Mouse (Mus musculus): Measurements from ENCODE around the gene Mecom.

- TF ChIP-seq CTCF (IDR thresholded peaks at IDR 0.05; ENCODE audit: borderline replicate concordance, insufficient read depth, low read length) (no peak), POLR2A (IDR thresholded peaks at IDR 0.05; ENCODE audit: low read depth, low read length) (no peak)
These were observed 333.2 kb downstream of the Mecom start for GRCm38 (mm10) chr3:30214607-30215006.
